8 mouse cellular contexts compared by ENCODE assay signal in genomic region chr4:54945603-54946445, GRCm38 (mm10). TPM values are rescaled to one million over a fixed set of nuclear protein-coding genes. Genes with fewer than 3 reads are reported as not detected.
DNase-seq lines count a peak whose midpoint lies in the region; ATAC-seq and TF ChIP-seq lines count a peak whose summit lies in the region.

No protein-coding gene starts in this region.

- no peak for TF ChIP-seq EP300 in lung, postnatal 0 days (IDR thresholded peaks at IDR 0.05)
- TF ChIP-seq EP300 in stomach, postnatal 0 days (optimal IDR thresholded peaks at IDR 0.05), result no peak

- 0 out of 2 replicates have a peak, but pooled peaks cover 4% of the 10 kb centered on the region for H3K27me3 ChIP-seq in lung, postnatal 0 days (replicated peaks; ENCODE audit: insufficient read depth, low read length)
- peaks cover 67% of the 10 kb centered on the region for H3K27me3 ChIP-seq in liver, embryonic 13.5 days
- H3K27me3 ChIP-seq in stomach, postnatal 0 days (ENCODE audit: control insufficient read depth, insufficient read depth, low read length), result no peaks in the 10 kb centered on the region

- H3K9ac ChIP-seq in lung, postnatal 0 days (replicated peaks; ENCODE audit: low read depth), result 0 out of 2 replicates have a peak overlapping the region, but pooled peaks have one; percentile 16
- H3K9ac ChIP-seq in liver, embryonic 13.5 days, result no peak overlapping the region
- H3K9ac ChIP-seq in stomach, postnatal 0 days (ENCODE audit: low read length), result peak overlapping the region; percentile 63

- H3K4me3 ChIP-seq in lung, postnatal 0 days (ENCODE audit: low read depth, low read length), result peak overlapping the region; percentile 54
- peak overlapping the region; percentile 35 for H3K4me3 ChIP-seq in liver, embryonic 13.5 days (replicated peaks)
- H3K4me3 ChIP-seq in stomach, postnatal 0 days (ENCODE audit: low read depth, low read length), result peak overlapping the region; percentile 71

- no peak for TF ChIP-seq CTCF in lung, postnatal 0 days (IDR thresholded peaks at IDR 0.05)
- no peak for TF ChIP-seq CTCF in stomach, postnatal 0 days (IDR thresholded peaks at IDR 0.05; ENCODE audit: low read depth)

- peaks cover 9% of the 10 kb centered on the region; the same call in 1 of the 2 replicates for H3K4me1 ChIP-seq in lung, postnatal 0 days (ENCODE audit: insufficient read depth, low read depth, low read length)
- no peaks in the 10 kb centered on the region for H3K4me1 ChIP-seq in liver, embryonic 13.5 days (replicated peaks)
- H3K4me1 ChIP-seq in stomach, postnatal 0 days (replicated peaks; ENCODE audit: control insufficient read depth, insufficient read depth), result peaks cover 3% of the 10 kb centered on the region; the same call in 1 of the 2 replicates

- intact Hi-C loops in heart, postnatal 36 days (cut with DNase I), result loop anchor here (2.0 to 10.0 kb wide), 6 partner anchors 33 to 1011 kb away; no protein-coding TSS in a partner anchor

- peak overlapping the region; percentile 96 for H3K4me2 ChIP-seq in lung, postnatal 0 days (replicated peaks; ENCODE audit: low read depth, low read length)
- H3K4me2 ChIP-seq in liver, embryonic 13.5 days, result peak overlapping the region; percentile 63
- peak overlapping the region; percentile 89 for H3K4me2 ChIP-seq in stomach, postnatal 0 days (replicated peaks; ENCODE audit: low read depth)

- H3K27ac ChIP-seq in lung, postnatal 0 days (ENCODE audit: low read length), result 0 out of 2 replicates have a peak overlapping the region, but pooled peaks have one; percentile 38
- H3K27ac ChIP-seq in liver, embryonic 13.5 days, result no peak overlapping the region
- H3K27ac ChIP-seq in stomach, postnatal 0 days (replicated peaks), result peak overlapping the region; percentile 61

- DNase-seq in lung, postnatal 0 days (ENCODE audit: low spot score), result peak; percentile 39
- no peak for DNase-seq in lung, postnatal 25 days (ENCODE audit: low spot score)
- peak; percentile 87 for DNase-seq in embryo, embryonic 11 days
- DNase-seq in heart, postnatal 36 days, result peak; percentile 31 to 33
- DNase-seq in liver, embryonic 13.5 days, result no peak
- peak; percentile 28 for DNase-seq in stomach, postnatal 0 days (ENCODE audit: low spot score)
- DNase-seq in frontal cortex, adult 2 months (ENCODE audit: extremely low spot score in 1 of 2, low spot score in 1 of 2), result no peak
- DNase-seq in spleen, postnatal 36 days (ENCODE audit: low spot score in 2 of 2), result no peak

- ATAC-seq in lung, postnatal 0 days, result no peak
- no peak for ATAC-seq in liver, embryonic 13.5 days (ENCODE audit: low read depth)
- no peak for ATAC-seq in stomach, postnatal 0 days (ENCODE audit: low FRiP score, low TSS enrichment)

- H3K36me3 ChIP-seq in lung, postnatal 0 days (ENCODE audit: insufficient read depth, low read length), result no peaks in the 10 kb centered on the region
- H3K36me3 ChIP-seq in liver, embryonic 13.5 days, result no peaks in the 10 kb centered on the region
- no peaks in the 10 kb centered on the region for H3K36me3 ChIP-seq in stomach, postnatal 0 days (ENCODE audit: control insufficient read depth, insufficient read depth, low read length)

- no peaks in the 10 kb centered on the region for H3K9me3 ChIP-seq in lung, postnatal 0 days (ENCODE audit: low read length)
- no peaks in the 10 kb centered on the region for H3K9me3 ChIP-seq in liver, embryonic 13.5 days (replicated peaks)
- no peaks in the 10 kb centered on the region for H3K9me3 ChIP-seq in stomach, postnatal 0 days (ENCODE audit: control insufficient read depth, low read length)

- WGBS in lung, postnatal 0 days, result under 1% methylated on average over 36 of the region's 36 CpGs
- under 1% methylated on average over 36 of the region's 36 CpGs for WGBS in liver, embryonic 13.5 days (ENCODE audit: insufficient replicate concordance)
- under 1% methylated on average over 36 of the region's 36 CpGs for WGBS in stomach, postnatal 0 days

RNA-seq across cellular contexts. Expression of gene Zfp462, which starts 1.0 kb away (rescaled TPM):
- 1.5 and 1.8 TPM in 2 replicates for polyA plus RNA-seq in lung, postnatal 0 days (2015; fragmentation: Nextera tagmentation; extraction: Ambion mirVana)
- 1 to 10 TPM; 7.2 to 7.5 TPM for total RNA-seq in heart, postnatal 36 days (2021)
- polyA plus RNA-seq in liver, embryonic 13.5 days (2015; fragmentation: Nextera tagmentation; extraction: Ambion mirVana), result 0.14 and 0.20 TPM in 2 replicates
- polyA plus RNA-seq in stomach, postnatal 0 days (2015; fragmentation: Nextera tagmentation; extraction: Ambion mirVana), result 0.93 and 1.1 TPM in 2 replicates
- 20.7 and 23.0 TPM in 2 replicates for polyA plus RNA-seq in frontal cortex, adult 2 months (2012; rRNA removed)

Comparison
In these comparisons a context has a peak if more than half of its experiments do, and no peak if none do; other contexts are left out.
1. DNase-seq: peak in lung, postnatal 0 days (single experiment), embryo, embryonic 11 days (single experiment), heart, postnatal 36 days (2 of 2) and stomach, postnatal 0 days (single experiment); none in lung, postnatal 25 days (single experiment), liver, embryonic 13.5 days (single experiment), frontal cortex, adult 2 months (0 of 2) and spleen, postnatal 36 days (0 of 2).
2. Peak in every context shown above with its lines, with median percentiles within 50 percentile points of each other: H3K4me2 ChIP-seq and H3K4me3 ChIP-seq.